Mouse (Mus musculus) urinary bladder, adult 2 months (tissue): Measurements from ENCODE around the gene Tulp4. TPM values are rescaled to one million over a fixed set of nuclear protein-coding genes. Genes with fewer than 3 reads are reported as not detected.
A peak's percentile ranks its signal among the peaks of the same experiment; 100 is the strongest.
"Not testable (repeated sequence)": the region's sequence is repeated elsewhere in the genome, so short reads cannot be mapped to it uniquely, and the experiment has no call there.

Experiments
- DNase-seq: peaks from one replicate; pipeline ENCODE4 v3.0.0; 2022; ENCODE audit warnings: low spot score
- polyA plus RNA-seq: library from polyadenylated mRNA; depleted of rRNA; stranded (reverse); fragments of >200 nt; gene quantifications from 2 replicates; pipeline ENCODE4 v1.2.3, GENCODE M21; 2012

Tulp4 gene
- polyA plus RNA-seq, 1 experiment = 42.4 TPM

- DNase-seq = no peak
These were observed 83.0 kb downstream of the Tulp4 start for GRCm38 (mm10) chr17:6189207-6189606.

DNA sequence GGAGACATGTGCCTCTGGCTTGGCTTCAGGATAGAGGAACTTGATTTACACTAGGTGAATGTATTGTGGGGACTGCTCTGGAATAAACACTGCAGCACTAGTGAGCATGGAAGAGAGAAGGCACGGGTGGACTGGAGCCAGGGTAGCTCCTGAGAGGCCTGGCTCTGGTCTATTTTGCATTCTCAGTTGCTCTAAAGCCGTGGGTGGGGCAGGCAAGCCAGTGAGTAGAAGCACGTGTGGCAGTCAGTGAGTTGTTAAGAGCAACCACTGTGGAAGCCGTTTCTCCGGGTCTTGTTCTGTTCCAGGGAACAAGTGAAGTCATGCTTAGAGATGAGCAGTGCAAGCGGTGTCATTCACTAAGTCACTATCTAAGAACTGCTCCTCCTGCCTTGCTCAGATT is 86.0 kb downstream of the Tulp4 start:
- no peak for DNase-seq

- DNase-seq = no peak
These were observed 89.2 kb downstream of the Tulp4 start for GRCm38 (mm10) chr17:6195390-6195789.

GRCm38 (mm10) chr17:6197491-6197890 is 91.3 kb downstream of the Tulp4 start:
- DNase-seq = no peak

- no peak for DNase-seq
These were observed 92.4 kb downstream of the Tulp4 start for GRCm38 (mm10) chr17:6198670-6199069.

GRCm38 (mm10) chr17:6199166-6199565 is 92.9 kb downstream of the Tulp4 start:
- DNase-seq = no peak

GRCm38 (mm10) chr17:6201522-6202250 is 95.4 kb downstream of the Tulp4 start:
- DNase-seq = no peak

DNA sequence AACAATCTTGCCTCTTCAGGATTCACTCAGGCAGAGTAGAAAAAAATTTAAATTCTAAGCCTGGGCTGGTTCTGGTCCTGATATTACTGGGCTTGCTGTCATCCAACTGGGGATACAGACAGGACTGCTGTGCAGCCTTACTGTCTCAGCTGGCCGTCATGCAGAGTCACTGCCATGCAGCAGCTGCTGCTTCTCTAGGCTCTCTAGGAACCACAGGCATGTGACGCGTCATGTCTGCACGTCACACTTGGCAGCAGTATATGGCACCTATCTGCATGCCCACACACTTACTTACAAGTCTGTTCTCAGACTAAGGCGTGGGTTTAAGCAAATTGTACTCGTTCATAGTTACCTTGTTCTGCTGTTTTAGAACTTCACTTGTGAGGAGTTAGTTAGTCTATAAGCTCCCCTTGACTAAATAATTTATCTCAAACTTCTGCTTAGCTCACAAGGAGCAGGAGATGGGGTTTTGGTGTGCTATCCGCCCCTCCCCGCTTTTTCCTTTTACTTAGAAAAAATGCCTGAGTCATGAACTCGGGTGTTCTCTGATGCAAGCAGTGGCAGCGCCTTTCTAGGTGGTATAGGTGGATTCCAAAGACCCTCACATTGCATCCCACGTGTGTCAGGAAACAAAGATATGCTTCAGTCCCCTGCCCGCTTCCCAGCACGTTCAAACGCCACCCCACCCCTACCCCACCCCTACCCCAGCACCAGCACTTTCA is 96.3 kb downstream of the Tulp4 start:
- DNase-seq = no peak

- no peak for DNase-seq
These were observed 96.9 kb downstream of the Tulp4 start for GRCm38 (mm10) chr17:6203126-6203525.

- DNase-seq = no peak
These were observed 97.6 kb downstream of the Tulp4 start for GRCm38 (mm10) chr17:6203795-6204194.

GRCm38 (mm10) chr17:6211721-6212120 is 105.5 kb downstream of the Tulp4 start:
- no peak for DNase-seq

DNA sequence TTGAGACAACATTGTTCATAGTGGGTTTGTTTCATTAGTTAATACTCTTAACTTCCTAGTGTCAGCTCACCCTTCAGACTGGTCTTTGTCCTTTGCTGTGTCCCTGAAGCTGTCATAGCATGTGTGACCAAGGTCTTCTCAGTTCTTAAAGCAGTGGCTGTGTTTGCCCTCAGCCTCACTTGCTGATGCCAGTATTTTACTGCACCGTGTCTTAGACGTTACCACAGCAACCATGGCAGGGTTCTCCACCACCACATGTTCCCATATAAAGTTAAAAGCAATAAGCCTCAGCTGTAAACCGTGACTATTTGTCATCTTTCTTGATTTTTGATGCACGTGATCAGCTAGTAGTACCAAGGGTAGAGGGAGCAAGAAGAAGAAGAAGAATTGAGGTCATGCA is 109.4 kb downstream of the Tulp4 start:
- DNase-seq = no peak

GRCm38 (mm10) chr17:6216514-6216913 is 110.3 kb downstream of the Tulp4 start:
- DNase-seq = no peak

DNA sequence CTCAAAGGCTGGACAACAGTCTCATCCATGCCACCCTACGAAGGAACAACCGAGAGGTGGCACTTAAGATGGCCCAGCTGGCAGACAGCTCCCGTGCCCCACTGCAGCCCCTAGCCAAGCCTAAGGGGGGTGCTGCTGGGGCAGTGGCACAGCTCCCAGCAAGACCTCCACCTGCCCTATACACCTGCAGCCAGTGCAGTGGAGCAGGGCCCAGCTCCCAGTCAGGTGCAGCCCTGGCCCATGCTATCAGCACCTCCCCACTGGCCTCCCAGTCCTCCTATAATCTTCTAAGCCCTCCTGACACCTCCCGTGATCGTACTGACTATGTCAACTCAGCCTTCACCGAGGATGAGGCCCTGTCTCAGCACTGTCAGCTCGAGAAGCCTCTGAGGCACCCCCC is 126.4 kb downstream of the Tulp4 start:
- not testable (repeated sequence) for DNase-seq

DNA sequence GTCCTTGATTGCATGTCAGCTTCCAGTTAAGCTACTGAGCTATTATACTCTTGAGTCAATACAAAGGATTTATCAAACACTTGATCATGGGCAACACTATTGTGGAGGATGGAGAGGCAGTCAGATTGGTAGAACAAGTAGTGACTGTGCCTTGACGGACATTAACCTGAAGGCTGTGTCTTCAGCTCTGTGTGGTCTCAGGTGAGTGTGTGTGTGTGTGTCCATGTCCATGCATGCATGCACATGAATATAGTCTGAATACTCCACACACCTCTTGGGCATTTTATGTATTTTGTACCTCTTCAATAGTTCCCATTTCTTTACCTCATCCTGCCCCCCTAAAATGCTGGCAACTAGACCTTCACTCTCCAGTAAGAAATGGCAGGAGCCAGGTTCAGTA is 145.1 kb downstream of the Tulp4 start:
- not testable (repeated sequence) for DNase-seq

DNA sequence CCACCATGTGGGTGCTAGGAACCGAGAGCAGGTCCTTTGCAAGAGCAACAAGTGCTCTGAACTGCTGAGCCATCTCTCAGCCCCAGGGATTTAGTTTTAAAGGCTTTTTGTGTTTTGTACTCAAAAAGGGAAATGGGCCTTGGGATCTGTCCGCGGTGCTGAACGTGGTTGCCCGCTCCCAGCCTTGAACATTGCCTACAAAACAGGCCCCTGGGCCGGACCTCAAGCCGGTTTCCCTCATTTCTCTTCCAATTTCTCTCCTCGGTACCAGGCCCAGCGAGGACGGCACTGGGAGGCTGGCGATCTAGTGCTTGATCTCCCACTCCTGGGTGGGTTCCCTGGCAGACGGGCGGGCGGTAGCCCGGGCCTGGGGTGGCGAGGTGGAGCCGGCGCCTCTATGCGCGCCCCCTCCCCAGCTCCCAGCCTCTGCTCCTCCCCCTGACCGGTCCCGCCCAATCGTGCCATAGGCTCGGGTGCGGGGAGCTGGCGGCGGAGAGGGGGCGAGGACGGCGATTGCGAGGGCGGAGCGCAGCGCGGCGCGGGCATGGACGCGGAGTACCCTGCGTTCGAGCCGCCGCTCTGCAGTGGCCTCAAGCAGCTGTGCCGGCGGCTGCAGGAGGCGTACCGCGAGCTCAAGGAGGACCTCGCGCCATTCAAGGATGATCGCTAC is 150.3 kb downstream of the Tulp4 start, which contains the start of gene Tmem181a:
Tmem181a (plus strand) TSS at position 461 of the 670 bp plus-strand sequence.
- DNase-seq = not testable (repeated sequence)

DNA sequence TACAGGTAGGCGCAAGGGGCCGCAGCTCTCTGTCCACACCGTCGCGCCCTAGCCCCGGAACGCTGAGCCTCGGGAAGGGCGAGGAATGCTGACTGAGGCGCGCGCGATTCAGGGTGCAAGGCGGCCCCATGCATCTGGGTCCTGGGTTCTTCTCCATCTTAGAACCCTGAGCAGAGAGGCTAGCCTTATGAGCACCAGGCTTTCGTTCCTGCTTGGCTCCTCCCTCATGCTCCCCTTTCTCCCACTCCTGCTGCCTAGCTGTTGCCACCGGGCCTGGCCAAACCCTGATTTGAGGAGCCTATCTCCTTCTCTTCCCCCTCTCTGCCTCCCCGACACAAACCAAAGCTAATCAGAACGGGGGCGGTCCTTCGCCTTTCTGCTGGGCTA is 150.8 kb downstream of the Tulp4 start:
- not testable (repeated sequence) for DNase-seq

GRCm38 (mm10) chr17:6269876-6270831 is 163.9 kb downstream of the Tulp4 start:
- peak; percentile 43 for DNase-seq

- not testable (repeated sequence) for DNase-seq
These were observed 164.6 kb downstream of the Tulp4 start for GRCm38 (mm10) chr17:6270840-6271239.

DNA sequence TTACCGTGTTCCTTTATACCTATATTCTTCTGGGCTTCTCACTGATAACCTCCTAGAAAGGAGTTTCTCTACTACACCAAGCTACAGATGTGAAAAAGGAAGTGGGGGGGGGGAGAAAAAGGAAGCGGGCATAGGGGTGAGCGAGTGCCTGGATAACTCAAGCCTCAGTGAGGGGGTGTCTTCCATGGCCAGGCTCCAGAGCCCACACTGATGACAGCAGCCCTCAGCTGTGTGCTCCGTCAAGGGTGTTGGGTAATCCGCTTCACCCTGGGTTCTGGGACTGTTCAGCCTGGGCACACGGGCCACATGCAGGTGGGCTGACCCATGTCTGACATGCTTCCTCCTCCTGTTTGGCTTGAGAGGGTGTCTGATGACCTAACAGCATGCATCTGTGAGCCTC is 165.7 kb downstream of the Tulp4 start:
- not testable (repeated sequence) for DNase-seq

DNA sequence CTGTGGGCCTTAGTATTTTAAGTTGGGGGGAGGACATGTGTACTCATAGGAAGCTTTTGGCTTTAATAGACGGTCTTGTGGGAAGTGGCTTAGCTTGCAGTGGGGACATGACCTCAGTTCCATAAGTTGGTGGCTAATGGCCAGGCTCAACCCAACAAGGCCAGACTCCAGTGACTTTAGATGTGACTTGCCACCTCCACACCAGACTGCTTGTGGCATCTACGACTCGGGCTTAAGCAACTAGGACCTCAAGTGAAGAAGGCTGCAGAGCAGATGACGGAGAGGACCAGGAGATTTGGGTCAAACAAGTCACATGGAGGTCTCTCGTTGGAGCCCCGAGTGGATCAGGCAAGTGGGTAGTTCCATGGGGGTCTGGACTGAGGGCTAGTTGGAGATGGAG is 168.5 kb downstream of the Tulp4 start:
- DNase-seq = not testable (repeated sequence)
